Mouse (Mus musculus) kidney, postnatal 4 days (tissue): ENCODE results near the gene Atn1.

ENCODE experiments used
- DNase-seq, 2 experiments: peaks; one replicate each; pipeline ENCODE4 v3.0.0; 2021; ENCODE audit warnings: mixed read lengths in 2 of 2

Atn1 gene

GRCm38 (mm10) chr6:124767920-124768703, 11.8 kb upstream of the Atn1 start:
- peak; percentile 50 to 53 for DNase-seq

- DNase-seq, result no peak
Observed at GRCm38 (mm10) chr6:124767536-124767919, 11.2 kb upstream of the Atn1 start.

DNA sequence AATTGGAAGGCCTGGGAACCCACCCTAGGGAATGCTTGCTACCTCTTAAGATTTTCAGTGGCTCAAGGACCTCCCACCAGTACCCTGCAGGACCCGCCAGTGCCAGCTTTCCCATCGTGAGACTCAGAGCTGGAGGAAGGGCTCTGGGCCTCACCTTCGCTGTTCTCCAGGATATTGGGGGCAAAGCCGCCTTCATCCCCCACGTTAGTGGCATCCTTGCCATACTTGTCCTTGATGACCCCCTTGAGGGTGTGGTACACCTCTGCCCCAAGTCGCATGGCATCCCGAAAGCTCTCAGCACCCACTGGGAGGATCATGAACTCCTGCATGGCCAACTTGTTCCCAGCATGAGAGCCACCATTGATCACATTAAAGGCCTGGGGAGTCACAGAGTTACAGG, 9.6 kb upstream of the Atn1 start:
- DNase-seq, result no peak

DNA sequence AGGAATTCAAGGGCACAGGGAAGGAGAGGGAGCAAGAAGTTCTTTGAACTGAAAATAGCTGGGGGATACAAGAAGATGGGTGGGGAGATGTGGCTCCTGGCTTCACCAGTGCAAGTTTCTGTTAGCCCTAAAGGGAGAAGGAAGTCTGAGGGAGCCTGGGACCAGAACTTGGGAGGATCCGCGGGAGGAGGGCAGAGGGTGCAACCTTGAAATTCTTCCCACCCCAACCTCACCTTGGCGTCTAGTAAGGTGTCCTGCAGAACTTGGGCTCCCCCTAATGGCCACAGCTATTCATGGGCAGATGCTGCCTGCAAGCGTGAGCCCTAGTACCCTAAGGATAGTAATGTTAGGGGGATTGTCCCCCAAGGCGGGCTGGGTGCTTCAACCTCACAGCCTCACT, 2.9 kb upstream of the Atn1 start:
- DNase-seq, result peak; percentile 89 to 91

- peak in 1 of 2 experiments; percentile 20 for DNase-seq
Observed at GRCm38 (mm10) chr6:124758849-124759232, 2.5 kb upstream of the Atn1 start.

- peak; percentile 68 to 77 for DNase-seq
Observed at GRCm38 (mm10) chr6:124757909-124758848, 1.9 kb upstream of the Atn1 start.

GRCm38 (mm10) chr6:124757351-124757880, 1.1 kb upstream of the Atn1 start:
- no peak for DNase-seq

GRCm38 (mm10) chr6:124756652-124757350, 477 bp upstream of the Atn1 start:
- DNase-seq, result peak; percentile 89 to 93

DNA sequence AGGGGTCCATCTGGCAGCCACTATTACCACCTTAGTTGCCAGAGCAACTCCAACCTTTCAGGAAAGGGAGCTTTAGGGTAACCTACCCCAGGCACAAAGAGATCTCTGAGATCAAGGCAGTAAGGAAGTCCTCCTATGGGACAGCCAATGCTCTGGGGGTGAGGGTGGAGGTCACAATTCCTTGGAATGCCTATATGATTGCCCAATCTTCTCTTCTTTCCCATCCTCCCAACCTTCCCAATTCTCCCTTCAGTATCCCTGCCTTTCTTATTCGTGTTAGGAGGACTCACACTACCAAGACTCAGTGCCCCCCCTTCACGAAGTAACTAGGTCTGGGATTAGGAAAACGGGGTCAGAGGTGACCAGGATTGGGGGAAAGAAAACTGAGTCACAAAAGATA, 1.0 kb downstream of the Atn1 start:
- DNase-seq, result no peak

DNA sequence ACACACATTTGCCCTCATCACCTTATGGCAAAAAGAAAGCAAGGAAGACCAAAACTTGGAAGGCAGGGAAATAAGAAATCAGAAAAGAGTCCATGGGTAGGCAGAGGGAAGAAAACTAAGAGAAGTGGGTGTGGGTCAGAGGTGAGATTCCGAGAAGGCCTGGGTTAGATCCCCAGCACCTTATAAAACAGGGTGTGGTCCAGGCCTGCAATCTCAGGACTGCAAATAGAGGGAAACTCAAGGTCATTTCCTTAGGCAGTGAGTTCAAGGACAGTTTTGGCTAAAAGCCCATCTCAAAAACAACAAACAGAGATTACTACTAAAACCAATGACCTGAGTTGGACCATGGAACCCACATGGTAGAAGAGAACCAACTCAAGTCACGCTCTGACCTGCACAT, 2.5 kb downstream of the Atn1 start:
- DNase-seq, result no peak

DNA sequence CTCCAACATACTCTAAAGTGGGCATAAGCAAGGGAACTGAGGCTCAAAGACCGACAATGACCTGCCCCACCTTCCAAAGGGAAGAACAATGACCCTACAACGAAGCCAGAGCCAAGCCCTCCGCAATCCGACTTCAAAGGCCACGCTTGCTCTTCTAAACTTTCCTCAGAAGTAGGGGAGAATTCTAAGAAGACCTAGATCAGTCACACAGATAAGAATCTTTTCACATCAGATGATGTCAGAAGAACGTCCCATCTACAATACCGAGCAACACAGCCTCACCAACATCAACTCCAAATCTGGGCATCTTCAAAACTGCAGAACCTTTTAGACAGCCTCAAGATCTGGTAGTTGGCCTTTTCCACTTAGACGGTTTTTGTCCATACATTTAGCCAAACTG, 5.9 kb downstream of the Atn1 start:
- no peak for DNase-seq

GRCm38 (mm10) chr6:124746654-124747632, 9.4 kb downstream of the Atn1 start:
- DNase-seq, result no peak

- no peak for DNase-seq
Observed at GRCm38 (mm10) chr6:124746296-124746605, 10.1 kb downstream of the Atn1 start.

DNA sequence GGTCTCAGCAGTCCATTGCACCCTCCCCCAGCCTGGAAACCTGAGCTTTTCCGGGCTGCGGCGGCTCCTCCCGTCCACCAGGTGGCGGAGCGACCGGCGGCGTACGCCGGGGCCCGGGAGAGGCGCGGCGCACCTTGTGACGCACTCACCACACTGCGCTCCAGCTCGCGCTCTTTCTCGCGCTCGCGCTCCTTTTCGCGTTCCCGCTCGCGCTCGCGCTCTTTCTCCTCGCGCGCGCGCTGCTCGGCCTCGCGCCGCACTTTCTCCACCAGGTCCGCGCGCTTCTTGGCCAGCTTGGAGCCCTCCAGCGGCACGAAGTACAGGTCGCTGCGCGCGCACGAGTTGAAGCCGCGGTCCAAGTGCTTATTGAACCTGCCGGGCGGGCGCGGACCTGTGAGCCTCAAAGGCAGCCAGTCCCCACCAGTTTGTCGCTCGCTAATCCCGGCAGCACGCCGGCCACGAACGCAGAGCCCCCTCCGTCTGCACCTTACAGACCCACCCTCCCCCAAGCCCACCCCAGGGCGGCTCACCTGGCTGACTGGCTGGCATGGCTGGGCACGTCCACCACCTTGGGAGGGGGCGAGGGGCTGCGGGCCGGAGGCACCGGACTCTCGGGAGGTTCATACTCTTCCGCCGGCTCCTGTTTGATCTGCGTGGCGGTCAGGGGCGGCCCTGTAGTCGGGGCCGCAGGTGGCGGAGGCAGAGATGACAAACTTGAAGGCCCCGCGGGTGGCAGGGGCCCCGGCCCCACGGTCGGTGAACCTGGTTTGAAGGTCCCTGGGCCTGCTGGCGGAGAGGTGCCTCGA, 10.6 kb downstream of the Atn1 start:
- peak; percentile 94 to 96 for DNase-seq

- DNase-seq, result peak in 1 of 2 experiments; percentile 60
Observed at GRCm38 (mm10) chr6:124744755-124745321, 11.5 kb downstream of the Atn1 start.

DNA sequence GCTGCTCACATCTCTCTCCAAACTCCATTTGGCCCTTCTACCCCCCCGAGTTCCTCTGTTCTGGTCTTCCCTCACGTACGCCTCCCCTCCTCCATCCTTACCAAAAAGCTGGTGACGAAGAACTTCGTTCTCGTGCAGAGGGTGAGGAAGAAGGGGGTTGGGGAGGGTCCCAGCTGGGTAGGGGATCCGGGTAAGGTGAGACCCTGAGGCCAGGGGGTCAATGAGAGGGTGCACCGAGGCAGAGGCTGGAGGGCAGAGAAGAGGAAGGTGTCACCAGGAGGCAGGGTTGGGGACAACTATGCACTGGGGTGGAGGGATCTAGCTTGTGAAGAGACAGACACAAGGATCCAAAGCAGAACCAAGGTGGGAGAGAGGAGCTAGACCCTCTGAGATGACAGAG, 12.7 kb downstream of the Atn1 start:
- no peak for DNase-seq

DNA sequence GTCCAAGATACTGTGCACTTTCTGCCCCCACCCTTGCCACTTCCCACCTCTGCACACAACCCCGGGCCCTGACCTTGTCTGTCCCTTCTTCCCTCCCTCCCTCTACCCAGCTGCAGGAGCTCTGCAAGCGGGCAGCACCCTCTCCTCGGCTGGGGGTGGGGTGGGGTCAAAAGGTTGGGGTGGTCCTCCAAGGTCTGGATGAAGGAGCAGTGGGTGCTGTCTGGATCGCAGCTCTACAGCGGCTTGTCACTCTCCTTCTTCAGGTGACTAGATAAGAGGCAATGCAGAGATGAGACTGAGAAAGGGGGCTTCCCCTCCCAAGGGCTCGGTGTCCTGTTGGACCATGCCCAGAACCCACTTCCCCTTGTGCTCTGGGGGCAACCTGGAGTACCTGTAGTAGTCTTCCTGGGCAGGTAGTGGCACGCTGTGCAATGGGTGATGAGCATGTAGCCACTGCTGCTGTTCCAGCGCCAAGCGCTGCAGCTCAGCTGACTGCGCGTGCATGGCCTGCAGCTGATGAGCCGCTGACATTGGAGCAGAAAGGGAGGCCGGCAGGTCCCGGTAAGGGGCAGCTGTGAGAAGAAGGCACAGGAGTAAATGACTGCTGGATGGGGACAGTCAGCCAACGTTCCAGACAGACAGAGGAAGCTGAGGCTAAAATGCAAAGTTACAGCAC, 13.3 kb downstream of the Atn1 start:
- no peak for DNase-seq

DNA sequence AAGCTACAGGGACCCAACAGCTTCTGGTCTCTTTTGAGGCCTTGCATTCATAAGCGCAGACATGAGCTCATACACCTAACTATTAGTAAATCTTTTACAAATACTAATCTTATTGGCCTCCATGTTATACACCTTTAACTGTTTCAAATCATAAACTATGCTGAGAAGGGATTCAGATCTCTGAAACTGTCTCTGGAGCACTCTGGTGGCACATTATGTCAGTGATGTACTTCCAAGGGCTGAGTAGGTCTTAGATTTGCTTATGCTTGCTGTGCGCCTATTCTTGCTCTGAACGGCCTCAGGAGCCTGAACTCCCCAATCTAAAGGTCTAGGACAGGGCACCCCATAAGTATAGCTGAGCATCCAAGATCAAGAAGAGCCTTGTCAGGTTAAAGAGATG, 14.5 kb downstream of the Atn1 start:
- no peak for DNase-seq

DNA sequence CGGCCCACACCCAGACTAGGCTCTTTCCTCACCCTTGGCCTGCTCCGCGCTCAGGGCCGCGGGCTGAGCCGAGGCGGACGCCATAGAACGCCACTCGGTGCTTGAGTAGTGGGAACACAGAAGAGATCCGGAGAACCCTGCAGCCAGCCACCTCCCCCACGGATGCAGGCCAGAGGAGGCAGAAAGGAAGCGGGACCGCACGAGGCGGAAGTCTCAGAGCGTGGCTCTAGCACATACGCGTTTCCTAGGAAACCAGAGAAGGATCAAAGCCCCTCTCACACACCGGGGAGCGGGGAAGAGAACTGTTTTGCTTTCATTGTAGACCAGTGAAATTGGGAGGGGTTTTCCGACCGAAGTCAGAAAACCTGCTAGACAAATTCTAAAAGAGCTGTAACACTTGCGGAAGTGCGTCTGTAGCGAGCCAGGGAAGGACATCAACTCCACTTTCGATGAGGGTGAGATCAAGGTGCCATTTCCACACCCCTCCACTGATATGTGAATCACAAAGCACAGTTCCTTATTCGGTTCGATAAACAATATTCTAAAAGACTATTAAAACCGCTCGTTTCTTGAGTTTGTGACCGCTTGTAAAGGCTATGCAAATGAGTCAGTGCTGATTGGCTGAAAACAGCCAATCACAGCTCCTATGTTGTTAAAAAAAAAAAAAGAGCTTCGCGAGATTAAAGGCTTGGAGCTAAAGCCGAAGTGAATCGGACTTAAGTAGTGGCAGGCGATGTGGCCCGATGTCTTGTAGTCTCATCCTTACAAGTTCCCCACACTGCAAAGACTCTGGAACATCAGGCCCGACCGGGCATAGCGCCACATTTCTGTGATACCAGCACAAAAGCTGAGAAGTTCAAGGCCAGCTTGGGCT, 15.2 kb downstream of the Atn1 start, which contains the start of gene Grcc10:
Grcc10 (minus strand) TSS at position 487 of the 874 bp plus-strand sequence.
- DNase-seq, result peak; percentile 88 to 94
